Mouse (Mus musculus): ENCODE measurements around the gene Gngt1.

- TF ChIP-seq CTCF (IDR thresholded peaks at IDR 0.05; ENCODE audit: low read depth, low read length) (no peak), POLR2A (IDR thresholded peaks at IDR 0.05; ENCODE audit: borderline replicate concordance, low read depth, low read length) (no peak)
Measured at GRCm38 (mm10) chr6:4030956-4031355, 37.4 kb downstream of the Gngt1 start.

All from bone marrow macrophage, adult 2 months (primary cell).